Mouse (Mus musculus): ENCODE results near the gene Myo1b.

- TF ChIP-seq TBP (conservative IDR thresholded peaks at IDR 0.05; ENCODE audit: low read depth, low read length) (no peak), ZC3H11A (IDR thresholded peaks at IDR 0.05; ENCODE audit: low read depth, low read length) (no peak), EP300 (IDR thresholded peaks at IDR 0.05; ENCODE audit: low read length) (no peak), MAX (IDR thresholded peaks at IDR 0.05; ENCODE audit: low read length) (no peak), CHD2 (IDR thresholded peaks at IDR 0.05; ENCODE audit: low read length) (no peak), CTCF (conservative IDR thresholded peaks at IDR 0.05 in 1 of 2, IDR thresholded peaks at IDR 0.05 in 1 of 2; ENCODE audit: low read depth in 2 of 2, low read length in 2 of 2) (no peak), NELFE (IDR thresholded peaks at IDR 0.05; ENCODE audit: low read depth, low read length) (no peak), ETS1 (conservative IDR thresholded peaks at IDR 0.05; ENCODE audit: low read depth, low read length) (no peak), POLR2A (IDR thresholded peaks at IDR 0.05; ENCODE audit: low read depth, low read length) (no peak), USF2 (conservative IDR thresholded peaks at IDR 0.05; ENCODE audit: low read depth, low read length) (no peak)
Observed at GRCm38 (mm10) chr1:51736822-51737221, 179.0 kb downstream of the Myo1b start.

Data from CH12.LX (cell line).